Mouse (Mus musculus) right cerebral cortex, postnatal 14 days (tissue): ENCODE measurements around the gene Sufu.

Experiments used
- DNase-seq: peaks from one replicate; pipeline ENCODE4 v3.0.0; 2022

The Sufu gene

DNA sequence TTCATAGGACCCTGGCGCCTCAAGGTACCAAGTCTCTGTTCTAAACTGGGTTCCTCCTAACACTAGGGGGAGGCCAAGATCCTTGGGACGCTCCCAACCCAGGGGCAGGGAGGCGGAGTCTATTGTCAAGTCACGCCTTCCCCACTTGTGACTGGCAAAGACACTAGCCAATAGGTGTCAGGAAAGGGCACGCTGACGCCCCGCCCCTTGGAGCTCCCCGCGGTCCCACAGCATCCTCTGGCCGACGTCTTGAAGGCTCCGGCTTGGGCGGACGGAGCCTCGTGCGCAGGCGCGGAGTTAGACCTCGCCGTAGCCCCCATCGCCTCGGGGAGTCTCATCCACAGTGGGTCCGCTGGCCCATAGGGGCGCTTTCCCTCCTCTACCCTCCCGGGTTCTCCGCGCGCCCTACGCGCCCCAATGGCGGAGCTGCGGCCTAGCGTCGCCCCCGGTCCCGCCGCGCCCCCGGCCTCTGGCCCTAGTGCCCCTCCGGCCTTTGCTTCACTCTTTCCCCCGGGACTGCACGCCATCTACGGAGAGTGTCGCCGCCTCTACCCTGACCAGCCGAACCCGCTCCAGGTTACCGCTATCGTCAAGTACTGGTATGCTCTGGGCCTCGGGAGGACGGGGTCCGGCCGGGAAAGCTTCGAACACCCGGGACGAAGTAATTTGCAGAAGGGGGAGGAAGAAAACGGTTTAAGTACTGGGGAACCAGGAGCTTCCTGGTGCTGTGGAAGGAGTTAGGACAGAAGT lies at the start of gene Sufu:
Gene Sufu (plus strand): TSS at position 211 of the 750 bp plus-strand sequence.
- peak; percentile 97 for DNase-seq

DNA sequence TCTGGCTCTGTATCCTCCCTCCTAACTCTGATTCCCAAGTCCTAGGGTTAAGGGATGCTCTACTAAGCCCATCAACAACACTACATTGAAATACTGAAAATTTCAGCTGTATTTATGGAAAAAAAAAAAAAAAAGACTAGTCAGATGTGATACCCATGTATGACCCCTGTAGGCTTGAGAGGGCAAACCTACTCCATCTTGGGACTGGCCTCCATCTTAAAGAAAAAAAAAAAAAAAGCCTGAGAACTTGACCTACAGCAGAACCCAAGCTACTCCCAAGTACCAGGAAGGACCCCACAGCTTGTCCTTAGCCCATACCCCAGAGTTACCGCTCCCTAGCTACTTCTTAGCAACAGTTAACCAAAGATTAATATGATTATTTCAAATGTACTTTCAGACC lies 49.5 kb upstream of the Sufu start:
- DNase-seq, result no peak

DNA sequence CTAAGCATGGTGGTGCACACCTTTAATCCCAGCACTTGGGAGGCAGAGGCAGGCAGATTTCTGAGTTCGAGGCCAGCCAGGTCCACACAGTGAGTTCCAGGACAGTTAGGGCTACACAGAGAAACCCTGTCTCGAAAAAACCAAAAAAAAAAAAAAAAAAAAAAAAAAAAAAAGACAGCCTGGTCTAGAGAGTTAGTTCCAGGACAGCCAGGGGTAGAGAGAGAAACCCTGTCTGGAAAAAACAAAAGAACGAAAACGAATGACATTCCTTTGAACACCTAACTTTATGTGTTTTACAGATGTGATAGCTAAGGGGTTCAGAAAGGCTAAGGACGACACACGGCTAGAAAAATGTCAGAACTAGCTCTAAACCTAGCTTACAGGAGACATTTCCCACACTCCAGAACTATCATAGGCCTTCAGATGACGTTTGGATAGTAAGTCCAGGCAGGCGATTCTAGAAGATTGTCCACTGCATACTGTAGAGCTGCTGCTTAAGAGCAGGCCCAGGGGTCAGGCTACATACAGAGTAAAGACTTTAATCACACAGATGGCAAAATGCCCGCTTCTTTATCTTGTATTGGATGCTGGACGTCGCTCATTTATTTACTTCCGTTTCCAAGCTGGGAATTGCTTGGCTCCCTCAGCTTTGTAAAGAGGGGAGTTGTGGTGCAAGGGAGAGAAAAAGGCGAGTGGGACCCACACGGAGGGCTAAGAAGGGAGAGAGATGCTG lies 48.6 kb upstream of the Sufu start:
- no peak for DNase-seq

DNA sequence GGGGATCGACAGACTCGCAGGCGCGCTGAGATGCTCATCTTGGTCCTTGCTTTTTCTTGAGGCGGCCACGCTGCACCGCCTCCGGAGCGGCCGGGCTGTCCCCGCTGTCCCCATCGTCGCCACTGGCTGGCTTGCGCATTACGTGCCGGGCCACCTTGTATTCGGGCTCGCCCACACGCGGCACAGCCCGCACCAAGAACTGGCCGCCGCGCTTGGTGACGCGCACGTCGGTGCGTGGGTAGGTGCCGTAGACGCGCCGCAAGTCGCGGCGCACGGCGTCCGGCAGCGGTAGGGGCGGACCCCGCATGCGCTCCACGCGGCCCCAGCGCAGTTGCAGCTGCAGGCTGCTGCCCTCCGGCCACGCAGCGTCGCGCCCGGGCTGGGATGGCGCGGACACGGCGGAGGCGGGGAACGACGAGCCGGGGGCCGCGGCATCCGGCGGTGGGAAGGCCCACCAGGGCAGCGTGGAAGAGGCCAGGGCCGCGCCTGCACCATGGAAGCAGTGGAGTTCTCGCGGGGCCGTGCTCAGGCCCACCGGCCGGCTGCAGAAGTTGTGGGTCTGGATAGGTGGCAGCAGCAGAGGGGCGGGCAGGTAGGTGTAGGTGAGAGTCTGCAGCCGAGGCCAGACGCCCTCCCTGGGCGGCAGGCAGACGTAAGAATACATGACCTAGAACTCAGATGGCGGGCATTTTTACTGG lies 47.8 kb upstream of the Sufu start:
- DNase-seq, result peak; percentile 88

DNA sequence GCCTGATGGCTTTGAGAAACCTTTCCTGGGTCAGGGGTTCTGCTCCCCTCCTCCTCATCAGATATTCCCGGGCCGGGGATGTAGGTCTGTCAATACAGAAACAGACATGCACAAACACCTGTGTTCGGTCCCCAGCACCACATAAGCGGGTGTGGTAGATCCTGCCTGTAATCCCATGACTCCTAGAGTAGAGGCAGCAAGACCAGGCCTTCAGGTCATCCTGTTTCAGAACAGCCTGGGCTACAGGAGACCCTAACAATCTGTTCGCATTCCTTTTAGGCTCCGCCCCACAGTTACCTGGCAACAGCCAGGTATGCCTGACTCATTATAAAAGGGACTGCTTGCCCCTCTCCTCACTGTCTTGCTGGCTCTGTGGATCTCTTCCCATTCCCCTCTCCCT lies 47.1 kb upstream of the Sufu start:
- no peak for DNase-seq

DNA sequence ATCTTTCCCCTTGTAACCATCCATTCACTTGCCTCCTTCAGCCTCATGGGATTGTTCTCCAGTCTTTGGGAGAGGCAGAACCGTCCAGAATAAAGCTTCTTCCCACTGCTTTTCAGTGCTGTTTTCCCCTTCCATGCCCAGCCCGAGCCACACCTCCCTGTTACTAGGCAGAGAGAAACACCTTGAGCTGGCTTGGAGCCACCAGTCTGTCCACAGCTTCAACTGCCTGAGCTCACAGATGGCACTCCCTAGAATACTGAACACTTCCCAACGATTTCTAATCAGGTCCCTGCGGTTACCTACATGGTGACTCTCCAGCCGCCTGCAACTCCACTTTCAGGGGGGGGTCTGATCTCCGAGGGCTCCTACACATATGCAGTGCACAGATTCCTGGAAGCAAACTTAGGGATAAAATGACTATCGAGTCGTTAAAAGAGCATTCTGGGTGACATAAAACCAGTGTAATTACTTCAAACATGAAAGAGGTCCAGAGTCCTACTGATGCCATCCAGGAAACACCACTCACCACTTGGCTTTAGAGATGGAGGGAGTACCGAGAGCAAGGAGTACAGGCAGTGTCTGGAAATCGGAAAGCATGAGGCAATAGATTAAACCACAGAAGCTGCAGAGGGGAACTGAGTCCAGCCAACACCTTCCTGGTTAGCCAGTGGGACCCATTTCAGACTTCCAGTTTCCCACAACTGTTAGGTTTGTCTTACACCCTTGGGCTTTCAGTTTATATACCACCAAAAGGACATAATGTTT lies 46.3 kb upstream of the Sufu start, which contains the start of gene 2310034G01Rik:
Gene 2310034G01Rik (minus strand): TSS at position 135 of the 765 bp plus-strand sequence.
- DNase-seq, result no peak

DNA sequence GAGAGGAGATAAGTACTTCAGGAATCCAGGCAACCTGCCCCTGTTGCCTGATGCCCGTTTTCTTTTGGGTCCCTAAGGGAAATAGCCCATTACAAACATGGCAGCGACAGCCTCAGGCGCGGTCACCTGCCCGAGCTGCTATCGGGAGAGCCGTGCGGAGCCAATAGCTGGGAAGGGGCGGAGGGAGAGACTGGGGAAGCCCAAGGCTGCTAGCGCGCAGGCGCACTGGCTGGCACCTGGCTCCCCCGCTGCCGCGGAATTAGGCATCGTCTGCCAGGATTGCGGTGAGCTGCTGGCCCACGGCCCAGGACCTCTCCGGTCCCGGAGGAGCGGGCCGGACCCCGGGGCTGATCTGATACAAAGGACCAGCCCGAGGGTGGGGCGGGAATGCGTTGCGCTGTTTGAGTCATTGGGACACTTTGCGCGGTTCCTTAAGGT lies 40.0 kb upstream of the Sufu start:
- DNase-seq, result peak; percentile 91

DNA sequence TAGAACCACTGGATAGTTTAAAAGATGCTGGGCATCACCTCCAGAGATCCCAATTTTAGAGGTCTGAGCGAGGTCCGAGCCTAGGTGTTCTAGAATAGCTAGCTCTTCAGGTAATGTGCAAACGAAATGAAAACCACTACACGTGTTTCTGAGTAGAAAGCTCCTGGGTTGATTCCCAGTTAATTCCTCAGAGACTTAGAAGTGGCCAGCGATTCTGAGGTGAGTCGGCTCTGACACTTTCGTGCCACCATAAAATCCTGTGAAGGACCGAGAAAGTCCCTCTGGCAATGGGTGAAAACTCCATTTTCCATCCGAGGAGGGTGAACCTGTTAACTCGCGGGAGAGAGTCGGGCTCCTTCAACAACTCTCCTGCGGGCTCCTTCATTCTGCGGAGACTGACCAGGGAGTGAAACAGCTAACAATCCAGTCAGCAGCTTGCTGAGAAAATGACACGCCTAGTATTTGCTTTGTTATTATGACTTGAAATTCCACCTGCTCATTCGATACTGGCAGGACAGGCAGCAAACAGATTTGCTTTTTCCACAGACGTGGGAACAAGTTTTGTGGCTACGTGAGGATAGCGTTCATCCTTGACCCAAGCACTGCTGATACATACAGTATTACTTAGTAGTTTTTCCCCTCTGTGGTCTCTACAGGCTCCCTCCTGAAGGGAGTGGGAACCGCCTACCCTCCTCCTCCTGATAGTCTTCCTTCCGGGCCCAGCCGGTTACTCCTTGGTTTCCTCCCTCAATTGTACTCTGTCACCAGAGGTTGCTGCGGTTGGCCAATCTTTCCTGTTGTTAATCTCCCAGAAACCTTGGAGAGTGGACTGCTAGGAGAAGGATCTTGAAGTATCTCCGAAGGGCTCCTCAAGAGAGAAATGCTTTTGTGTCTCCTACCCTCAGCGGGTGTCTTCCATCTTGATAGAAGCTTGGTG lies 39.1 kb upstream of the Sufu start:
- DNase-seq, result no peak

DNA sequence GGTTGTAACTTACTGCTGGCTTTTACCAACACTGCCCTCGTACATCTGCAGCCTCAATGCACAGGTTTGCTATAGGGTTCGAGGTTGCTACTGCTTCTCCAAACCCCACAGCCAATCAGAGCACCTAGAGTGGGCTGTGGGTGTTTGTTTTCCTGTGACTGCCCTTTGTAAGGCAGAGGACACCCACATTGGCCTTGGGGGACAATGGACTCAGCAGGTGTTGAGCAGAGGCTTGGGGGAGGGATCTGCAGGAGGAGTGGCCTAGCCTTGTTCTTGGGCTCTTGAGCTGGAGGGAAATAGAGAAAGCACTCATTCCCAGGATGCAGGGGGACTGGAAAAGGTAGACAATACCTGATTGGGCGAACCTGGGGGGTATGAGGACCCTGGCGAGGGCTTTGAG lies 38.3 kb upstream of the Sufu start:
- DNase-seq, result no peak

DNA sequence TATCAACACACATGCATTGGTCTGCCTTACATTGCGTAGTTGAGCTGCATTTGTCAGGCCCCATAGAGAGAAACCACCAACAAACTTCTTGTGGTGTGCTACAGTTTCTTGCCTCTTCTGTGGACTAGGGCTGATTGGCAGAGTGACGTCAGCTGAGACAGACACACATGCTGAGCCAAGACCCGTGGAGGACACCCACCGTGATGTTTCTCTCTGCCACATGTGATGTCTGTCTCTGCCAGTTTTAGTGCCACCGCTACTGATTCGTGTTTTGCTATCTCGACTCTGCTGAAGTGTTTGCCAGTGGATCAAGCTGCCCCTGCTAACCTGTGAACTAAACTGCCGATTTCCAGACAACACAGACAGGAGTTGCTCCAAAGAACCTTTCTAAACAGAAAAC lies 34.6 kb upstream of the Sufu start:
- DNase-seq, result no peak

DNA sequence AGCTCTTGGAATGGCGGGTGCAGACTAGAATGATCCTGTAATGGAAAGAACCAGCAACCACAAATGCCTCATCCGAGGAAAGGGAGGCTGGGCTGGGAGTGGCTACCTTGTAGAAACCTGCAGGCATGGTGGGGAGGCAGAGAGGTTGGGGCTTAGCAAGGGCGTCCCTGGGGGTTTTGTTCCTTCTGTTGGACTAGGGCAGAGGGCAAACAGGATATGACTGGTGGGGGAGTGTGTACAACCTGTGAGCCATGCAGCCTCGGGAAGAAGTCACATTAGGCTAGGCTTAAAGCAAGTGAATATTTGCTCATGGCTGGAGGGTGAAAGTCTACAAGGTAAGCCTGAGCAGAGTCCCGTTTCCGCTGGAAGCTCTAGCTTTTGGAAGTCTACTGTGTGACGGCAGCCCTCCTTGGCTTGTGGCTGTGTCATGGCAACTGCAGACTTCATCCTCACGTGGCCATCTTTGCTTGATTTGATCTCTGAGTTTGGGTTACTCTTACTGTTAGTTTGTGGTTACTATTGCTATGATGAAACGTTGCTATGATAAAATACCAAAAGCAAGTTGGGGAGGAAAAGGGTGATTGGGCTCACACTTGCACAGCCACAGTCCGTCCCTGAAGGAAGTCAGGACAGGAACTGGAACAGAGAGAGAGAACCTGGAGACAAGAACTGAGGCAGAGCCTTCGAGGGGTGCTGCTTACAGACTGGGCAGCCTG lies 33.2 kb upstream of the Sufu start:
- DNase-seq, result no peak

DNA sequence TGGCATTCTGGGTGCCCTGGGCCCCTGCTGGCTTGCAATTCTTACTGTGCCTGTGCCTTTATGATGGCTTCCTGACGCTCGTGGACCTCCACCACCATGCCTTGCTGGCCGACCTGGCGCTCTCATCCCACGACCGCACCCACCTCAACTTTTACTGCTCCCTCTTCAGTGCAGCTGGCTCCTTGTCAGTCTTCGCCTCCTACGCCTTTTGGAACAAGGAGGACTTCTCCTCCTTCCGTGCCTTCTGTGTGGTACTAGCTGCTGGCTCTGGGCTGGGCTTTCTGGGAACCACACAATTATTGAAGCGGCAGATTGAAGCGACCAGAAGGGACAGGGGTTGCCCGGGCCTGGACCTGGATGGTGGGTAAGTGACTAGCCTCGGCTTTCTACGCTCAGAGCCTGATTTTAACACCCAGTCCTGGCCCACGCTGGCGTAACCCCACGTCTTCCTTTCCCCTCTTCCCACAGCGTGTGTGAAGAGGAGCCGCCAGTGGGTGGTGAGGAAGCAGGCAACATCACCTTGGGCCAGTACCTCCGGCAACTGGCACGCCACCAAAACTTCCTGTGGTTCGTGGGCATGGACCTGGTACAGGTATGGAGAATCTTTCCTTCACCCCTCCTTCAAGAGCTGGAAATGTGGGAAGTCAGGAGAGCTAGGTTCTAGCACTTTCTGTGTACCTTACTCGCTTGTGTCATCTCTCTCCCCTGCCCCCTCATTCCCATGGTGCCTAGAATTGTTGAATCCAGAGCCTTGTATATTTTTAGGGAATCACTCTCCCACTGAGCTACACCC lies 28.7 kb upstream of the Sufu start:
- DNase-seq, result no peak

DNA sequence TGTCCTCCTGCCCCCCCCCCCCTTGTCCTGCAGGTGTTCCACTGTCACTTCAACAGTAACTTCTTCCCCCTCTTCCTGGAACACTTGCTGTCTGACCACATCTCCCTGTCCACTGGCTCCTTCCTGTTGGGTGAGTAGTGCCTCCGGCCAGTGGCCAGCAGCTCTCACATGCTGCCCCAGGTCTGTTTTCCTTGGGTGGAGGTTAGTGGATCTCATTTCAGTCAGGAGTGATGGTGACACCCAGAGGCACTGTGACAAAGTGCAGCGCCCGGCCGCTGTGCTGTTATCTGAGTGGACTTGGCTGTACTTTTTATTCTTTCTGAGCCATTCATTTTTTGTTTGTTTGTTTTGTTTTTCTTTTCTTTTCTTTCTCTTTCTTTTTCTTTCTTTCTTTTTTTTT lies 27.5 kb upstream of the Sufu start:
- DNase-seq, result peak; percentile 59

DNA sequence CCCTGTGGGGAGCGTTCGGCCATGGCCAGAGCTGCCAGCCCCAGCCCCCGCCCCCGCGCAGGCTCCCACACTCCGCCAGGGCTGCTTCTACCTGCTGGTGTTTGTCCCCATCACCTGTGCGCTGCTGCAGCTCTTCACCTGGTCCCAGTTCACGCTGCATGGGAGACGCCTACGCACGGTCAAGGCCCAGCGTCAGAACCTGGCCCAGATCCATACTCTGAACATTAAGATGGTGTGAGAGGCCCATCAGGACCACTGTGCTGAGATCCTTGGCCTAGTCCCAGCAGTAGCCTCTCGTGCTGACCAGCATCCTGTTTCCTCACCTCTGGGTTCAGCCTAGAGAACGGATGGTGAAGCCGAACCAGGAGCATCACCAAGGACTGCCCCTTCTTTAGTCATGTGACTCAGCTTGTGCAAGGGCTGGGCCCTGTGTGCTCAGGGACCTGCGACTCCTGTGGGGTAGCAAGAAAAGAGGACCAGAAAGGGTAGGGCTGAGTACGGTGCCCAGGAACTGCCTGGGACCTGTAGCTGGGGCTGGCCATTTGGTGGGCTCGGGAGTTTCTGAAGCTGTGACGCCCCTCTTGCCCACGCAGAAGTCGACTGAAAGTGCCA lies 22.1 kb upstream of the Sufu start:
- no peak for DNase-seq

DNA sequence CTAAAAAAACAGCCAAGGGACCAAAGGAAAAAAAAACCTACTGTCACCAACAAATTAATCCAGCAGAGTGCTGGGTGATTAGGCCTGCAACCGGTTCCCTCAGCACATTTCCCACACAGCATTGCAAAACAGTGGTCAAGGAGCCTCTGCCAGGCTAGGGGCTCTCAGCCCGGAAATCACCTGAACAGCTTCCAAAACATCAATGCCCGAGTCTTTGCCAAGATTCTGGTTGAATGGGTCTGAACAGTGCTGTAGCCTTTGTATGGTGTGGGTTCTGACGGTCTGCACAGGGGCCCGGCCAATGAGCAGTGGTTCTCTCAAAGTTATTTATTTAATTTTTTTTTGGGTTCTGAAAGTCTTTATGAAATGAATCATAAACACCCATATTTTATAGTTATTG lies 21.2 kb upstream of the Sufu start:
- DNase-seq, result peak; percentile 16

DNA sequence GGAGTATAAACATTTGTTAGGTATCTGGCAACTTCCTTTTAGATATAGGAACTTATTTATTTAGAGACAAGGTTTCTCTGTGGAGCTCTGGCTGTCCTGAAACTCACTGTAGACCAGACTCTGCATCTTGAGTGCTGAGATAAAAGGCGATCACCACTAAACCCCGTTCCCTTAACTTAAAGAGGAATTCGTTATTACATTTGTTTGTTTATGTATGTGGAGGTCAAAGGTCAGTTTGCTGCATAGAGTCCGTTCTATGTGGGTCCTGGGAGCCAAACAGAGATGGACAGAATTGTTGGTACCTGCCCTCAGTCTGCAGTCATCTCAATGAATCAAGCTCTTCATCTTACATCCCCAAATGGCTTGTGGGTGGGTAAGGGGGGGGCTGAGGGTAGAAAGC lies 20.8 kb upstream of the Sufu start:
- DNase-seq, result no peak

DNA sequence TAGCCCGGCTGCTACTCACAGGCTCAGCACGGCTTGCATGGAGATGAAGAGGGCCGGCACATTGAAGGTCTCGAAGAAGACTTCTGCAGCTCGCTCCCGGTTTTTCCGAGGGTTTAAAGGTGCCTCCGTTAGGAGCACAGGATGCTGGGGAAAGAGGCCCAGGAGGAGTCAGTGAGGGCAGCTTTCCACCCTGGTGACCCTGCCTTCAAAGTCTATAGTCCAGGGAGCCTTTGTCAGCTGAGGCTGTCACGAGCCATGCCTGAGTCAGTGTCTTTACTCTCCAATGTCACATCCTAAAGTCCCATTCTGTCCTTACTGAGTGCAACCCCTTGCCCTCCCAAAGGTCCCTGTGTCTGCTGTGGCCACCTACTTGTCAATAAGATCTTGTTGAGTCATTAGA lies 14.4 kb upstream of the Sufu start:
- no peak for DNase-seq

DNA sequence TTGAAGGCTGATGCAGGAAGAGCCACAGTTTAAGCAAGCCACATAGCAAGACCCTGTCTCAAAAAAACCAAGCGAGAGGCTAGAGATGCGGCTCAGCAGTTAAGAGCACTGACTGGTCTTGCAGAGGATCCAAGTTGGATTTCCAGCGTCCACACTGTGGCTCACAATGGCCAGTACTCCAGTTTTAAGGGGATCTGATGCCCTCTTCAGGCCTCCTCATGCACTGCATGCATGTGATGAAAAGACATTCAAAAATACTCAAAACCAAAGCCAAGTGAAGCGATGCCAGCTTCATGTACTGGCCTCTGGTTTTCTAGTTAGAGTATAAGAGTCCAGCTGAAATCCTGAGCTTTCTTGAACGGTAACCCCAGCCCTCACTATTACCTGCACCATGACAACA lies 6.8 kb upstream of the Sufu start:
- no peak for DNase-seq

DNA sequence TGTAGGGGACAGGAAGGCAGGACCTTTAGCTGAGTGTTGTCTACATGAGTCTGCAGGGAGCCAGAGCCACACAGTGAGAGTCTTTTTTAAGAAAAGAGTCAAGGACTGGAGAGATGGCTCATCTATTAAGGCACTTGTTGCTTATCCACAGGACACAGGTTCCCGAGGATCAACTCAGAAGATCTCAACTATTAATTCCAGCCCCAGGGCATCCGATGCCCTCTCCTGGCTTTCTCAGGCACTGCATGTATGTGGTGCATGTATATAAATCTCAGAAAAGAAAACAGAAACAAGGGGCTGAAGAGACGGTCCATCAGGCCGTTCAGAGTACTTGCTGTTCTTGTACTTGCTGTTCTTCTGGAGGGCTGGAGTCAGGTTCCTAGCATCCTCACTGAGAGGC lies 4.7 kb upstream of the Sufu start:
- DNase-seq, result no peak

DNA sequence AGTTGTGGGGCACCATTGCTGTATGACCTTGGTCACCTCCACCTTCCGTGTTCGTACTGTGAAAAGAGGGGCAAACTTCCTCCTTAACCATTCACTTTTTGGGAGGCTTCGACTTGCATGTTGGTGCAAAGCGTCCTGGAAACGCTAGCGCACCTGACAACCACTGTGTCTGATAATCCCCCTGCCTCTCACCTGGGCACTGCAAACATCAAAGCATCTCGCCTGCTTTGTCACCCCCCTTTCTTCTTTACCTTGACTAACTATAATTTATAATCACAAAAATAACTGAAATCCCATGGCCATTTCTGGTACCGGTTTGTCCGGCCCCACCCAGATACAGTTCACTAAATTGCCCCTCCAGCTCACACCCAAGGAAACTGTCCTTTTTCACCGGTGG lies 2.0 kb upstream of the Sufu start:
- no peak for DNase-seq
